Mouse (Mus musculus): ENCODE results near the gene Pram1.

Gene Pram1

DNA sequence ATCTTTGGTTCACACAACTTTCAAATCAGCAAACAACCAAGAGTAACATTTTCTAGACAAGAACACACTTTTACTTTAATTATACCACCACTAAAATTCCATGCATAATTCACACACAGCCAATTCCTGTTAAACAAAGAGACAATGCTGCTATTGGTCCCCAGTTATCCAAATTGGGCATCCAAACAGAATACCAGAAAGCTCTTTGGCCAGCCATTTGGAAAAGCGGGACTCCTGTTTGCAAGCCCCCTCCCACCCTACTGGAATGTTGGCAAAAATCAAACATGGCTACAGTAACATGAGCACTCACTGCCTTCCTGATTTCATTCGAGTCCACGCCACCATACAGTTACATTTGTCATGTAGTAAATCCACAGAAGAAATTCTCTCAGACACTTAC is 31.8 kb downstream of the Pram1 start:
- no peak for DNase-seq (ENCODE audit: low read depth)

DNA sequence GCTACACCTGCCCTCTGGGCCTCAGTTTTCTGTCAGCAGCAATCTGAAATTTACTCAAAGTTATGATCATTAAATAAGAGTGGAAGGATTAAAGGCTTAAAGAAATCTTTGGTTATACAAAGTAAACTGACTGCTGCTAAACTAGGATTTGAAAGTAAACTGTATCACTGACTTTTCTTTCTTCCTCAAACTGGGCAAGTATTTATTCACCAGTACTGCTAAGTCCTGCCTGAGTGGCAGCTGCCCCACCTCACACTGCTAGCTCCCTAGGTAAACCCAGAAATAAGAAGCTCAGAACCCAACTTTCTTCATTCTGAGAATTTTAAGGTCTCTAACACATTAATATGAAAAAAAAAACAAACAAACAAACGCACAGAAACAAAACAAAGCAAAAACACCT is 36.0 kb downstream of the Pram1 start:
- DNase-seq (ENCODE audit: low read depth), result no peak

DNA sequence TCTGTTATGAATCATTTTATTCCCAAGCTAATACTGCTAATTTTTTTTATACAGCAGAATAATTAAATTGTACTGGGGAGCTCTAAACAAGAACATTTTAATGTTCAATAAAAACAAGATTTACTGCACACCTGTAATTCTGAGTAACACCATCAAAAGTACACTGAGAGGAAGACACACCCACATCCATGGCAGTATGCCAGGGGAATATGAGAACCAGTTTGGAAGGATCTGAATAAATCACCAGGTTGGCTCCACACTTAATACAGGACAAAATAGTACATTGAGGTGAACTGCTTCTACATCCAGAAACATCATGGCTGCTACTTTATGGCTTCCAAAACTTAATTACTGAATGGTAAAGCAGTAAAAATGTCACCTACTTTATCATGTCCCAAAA is 37.6 kb downstream of the Pram1 start:
- no peak for DNase-seq (ENCODE audit: low read depth)

DNA sequence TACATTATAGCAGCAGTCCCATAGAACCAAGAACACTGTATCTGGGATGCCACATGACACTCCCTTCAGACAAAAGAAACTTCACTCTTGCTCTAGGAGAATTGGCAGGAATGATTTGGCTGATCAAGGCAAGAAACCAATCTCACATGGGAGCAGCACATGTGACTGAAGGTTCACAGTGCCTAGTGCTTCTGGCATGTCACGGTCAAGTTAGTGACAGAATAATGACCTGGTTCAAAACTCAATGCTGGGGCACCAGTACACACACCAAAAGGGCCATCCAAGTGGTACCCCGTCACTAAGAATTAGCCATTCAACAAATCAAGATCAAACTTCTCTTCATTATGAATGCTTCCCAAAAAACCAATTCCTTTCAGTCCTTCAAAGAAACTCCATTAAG is 38.2 kb downstream of the Pram1 start:
- DNase-seq (ENCODE audit: low read depth), result no peak

DNA sequence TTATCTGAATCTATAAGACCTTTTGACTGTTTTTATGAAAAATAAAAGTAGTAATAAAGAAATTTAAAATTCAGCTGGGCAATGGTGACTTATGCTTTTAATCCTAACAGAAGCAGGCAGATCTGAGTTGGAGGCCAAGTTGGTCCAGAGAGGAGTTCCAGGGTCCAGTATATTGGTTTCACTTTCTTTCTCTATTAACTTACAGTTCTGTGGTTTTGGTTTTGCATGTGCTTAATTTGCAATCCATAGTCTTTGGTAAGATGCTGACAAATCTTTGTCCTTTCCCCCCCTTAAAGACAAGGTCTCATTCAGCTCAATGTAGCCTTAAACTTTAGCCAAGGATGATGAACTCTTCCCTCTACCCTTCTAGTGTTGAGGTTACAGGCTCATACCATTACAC is 40.9 kb downstream of the Pram1 start:
- DNase-seq (ENCODE audit: low read depth), result no peak

DNA sequence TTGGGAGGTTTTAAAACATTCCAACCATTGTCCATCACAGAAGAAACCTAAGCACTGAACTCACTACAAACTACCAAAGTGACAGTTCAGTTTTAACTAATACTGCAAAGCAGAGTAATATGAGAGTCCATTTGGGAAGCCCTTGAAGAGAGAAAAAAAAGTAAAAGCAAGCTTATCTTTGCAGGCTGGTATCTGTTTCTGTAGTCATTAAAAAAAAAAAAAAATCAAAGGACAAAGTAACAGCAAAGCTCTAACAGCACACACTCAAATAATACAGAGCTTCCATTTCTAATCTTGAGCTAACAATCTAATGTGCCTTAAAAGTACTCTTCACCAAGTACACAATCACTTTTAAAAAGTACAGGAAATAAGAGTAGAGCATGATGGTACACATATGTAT is 43.9 kb downstream of the Pram1 start:
- DNase-seq (ENCODE audit: low read depth), result no peak

DNA sequence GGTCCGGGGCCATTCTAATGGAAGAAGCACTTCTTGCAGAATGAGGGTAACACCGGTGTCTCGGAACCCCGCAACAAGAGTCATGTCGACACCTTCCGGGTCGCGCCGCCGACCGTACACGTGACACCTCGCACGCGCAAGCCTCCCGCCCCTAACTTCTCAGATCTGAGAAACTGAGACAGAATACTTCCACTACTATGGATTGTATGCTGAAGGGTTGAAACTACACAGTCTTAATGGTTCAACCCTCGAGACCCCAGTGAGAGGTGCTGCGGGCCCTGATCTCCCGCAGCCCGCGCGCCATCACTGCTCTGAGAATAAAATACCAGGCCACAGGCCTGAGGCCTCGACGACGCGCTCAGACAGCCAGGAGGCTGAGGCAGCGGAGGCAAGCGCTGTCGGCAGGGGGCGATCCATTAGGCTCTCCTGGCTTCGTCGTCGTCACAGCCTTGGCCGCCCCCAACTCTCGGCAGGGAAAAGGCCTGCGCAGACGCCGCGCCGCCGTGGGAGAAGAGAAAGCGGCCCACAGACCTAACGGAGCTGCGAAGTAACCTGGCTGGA is 46.9 kb downstream of the Pram1 start:
- peak; percentile 56 for DNase-seq (ENCODE audit: low read depth)

DNA sequence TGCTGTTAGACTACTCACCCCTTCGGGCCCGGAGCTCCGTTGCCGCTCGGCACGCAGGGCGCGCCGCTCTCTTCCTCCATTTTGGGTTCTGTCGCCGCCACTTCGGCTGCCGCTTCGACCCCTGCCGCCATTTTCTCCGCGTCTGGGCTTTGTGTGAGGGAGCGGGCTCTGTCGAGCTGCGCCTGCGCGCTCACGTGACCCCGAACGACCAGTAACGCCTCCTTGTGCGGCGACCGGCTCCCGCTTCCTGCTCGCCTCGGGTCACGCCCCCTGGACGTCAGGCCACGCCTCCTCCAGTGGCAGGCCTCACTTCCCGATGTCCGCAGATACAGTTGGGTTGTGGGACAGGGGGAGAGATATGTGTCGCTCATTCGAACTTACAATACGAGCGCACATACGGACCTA is 47.4 kb downstream of the Pram1 start:
- peak; percentile 93 for DNase-seq (ENCODE audit: low read depth)

DNA sequence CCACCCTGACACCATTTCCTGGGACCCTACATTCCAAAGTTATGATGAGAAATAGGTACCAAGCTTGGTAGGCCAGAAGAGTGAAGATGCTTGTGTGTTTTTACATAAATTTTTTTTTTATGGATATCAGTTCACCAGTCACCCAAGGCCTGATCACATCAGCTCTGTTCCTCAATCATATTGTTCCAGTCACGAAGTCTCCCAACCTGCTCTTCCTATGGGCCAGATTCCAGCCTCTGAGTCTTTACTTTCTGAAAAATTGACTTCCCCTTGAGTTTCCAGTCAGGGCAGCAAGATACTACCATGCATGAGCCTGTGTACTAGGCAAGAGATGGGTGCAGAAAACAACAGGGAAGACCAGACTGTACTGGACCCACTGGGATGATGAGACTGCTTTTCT is 48.9 kb downstream of the Pram1 start, which contains the start of gene Hnrnpm:
Hnrnpm (minus strand) TSS at position 101 of the 400 bp plus-strand sequence.
- DNase-seq (ENCODE audit: low read depth), result no peak

All from c-Kit-positive CD71-negative TER-119-negative erythroid progenitor cells, embryonic 14.5 days (primary cell).